Mouse (Mus musculus): ENCODE measurements around the gene 9930022D16Rik. TPM values are rescaled to one million over a fixed set of nuclear protein-coding genes. Genes with fewer than 3 reads are reported as not detected.

Gene 9930022D16Rik
- 0.05 TPM in 1 of 2 replicates, not detected in the other for polyA plus RNA-seq (2015; fragmentation: Nextera tagmentation; extraction: Ambion mirVana)

GRCm38 (mm10) chr11:109413617-109414016 lies at the start of gene 9930022D16Rik:
Gene 9930022D16Rik (plus strand): TSS chr11:109413917.

DNA sequence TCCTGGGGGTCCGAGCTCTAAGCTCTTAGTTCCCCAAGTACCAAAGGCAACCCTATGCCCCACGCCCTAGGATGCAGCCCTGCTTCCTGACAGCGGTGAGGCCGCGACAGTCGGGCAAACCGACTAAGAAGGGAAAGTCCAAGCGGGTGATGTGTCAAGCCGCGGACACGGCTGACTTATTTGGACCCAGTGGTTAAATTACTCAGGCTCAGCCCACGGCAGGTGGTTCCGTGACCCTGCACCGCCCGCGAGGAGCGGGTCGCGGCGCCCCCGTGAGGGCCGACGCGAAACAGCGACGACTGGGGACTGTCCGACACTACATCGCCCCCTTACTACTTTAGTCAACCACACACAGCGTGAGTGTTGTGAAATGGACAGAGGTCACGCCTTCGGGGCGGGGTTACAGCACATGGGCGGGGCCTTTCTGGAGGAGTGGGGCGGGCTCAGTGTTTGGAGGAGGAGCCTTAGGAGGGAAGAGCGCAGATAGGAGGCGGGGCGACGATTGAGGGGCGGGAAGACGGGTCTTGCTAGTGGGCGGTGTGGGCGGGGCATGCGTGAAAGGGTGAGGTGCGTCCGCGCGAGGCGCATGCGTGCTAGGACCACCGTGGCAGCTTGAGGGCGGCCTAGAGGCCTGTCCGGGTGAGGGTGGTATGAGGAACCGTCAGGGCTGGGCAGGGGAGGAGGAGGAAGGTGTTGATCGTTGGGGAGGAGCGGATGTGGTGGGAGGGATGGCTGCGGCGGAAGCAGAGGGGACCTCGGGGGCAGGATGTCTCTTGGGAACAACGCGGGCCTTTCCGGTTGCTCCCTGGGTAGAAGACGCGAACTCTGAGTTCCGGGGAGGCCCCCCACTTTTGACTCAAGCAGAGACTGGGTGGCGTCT lies 11.9 kb downstream of the 9930022D16Rik start, which contains the start of gene Amz2:
Gene Amz2, plus strand, starts transcription at position 555 of the 880 bp plus-strand sequence.

Small RNA genes within 50 kb of the gene (microRNA-seq; reads per million reads assigned to microRNA genes)
- gene Gm25540 (ENCODE audit: borderline replicate concordance, insufficient number of aligned reads): not detected

Other genes starting within 250 kb of the 9930022D16Rik start
- gene Rgs9, start 115.8 kb upstream of the 9930022D16Rik start, polyA plus RNA-seq (2015; fragmentation: Nextera tagmentation; extraction: Ambion mirVana): 1.8 and 2.4 TPM in 2 replicates
- gene Gna13, start 51.1 kb upstream of the 9930022D16Rik start, polyA plus RNA-seq (2015; fragmentation: Nextera tagmentation; extraction: Ambion mirVana): 38.6 and 56.1 TPM in 2 replicates
- 31.9 and 37.9 TPM in 2 replicates for gene Amz2, start 12.0 kb downstream of the 9930022D16Rik start, polyA plus RNA-seq (2015; fragmentation: Nextera tagmentation; extraction: Ambion mirVana)
- 5.3 and 10.5 TPM in 2 replicates for gene Arsg, start 59.5 kb downstream of the 9930022D16Rik start, polyA plus RNA-seq (2015; fragmentation: Nextera tagmentation; extraction: Ambion mirVana)
- 4.2 TPM in 2 replicates for gene Slc16a6, start 59.7 kb downstream of the 9930022D16Rik start, polyA plus RNA-seq (2015; fragmentation: Nextera tagmentation; extraction: Ambion mirVana)
- 33.7 and 46.3 TPM in 2 replicates for gene Wipi1, start 198.1 kb downstream of the 9930022D16Rik start, polyA plus RNA-seq (2015; fragmentation: Nextera tagmentation; extraction: Ambion mirVana)
- 281 and 411 TPM in 2 replicates for gene Prkar1a, start 235.5 kb downstream of the 9930022D16Rik start, polyA plus RNA-seq (2015; fragmentation: Nextera tagmentation; extraction: Ambion mirVana)